Mouse (Mus musculus) neutrophil, adult 5-6 weeks (primary cell): ENCODE data around the gene Bmp2k. TPM values are rescaled to one million over a fixed set of nuclear protein-coding genes. Genes with fewer than 3 reads are reported as not detected.

ENCODE experiments used
- ATAC-seq: fragments of 151-379, 151-347 bp; 2 replicates; pipeline ENCODE4 v1.8.0; 2017; ENCODE audit warnings: mild to moderate bottlenecking, moderate TSS enrichment; ENCODE audit not compliant: insufficient number of reproducible peaks, poor library complexity, low FRiP score, severe bottlenecking; ENCODE audit errors: extremely low read depth
- total RNA-seq: library from RNA; stranded (forward); fragments of 200-1000 nt; gene quantifications from 2 replicates; pipeline ENCODE4 v1.2.3, GENCODE M21; 2017

Bmp2k gene
- total RNA-seq, 1 experiment from 2014 or later = 117 TPM

DNA sequence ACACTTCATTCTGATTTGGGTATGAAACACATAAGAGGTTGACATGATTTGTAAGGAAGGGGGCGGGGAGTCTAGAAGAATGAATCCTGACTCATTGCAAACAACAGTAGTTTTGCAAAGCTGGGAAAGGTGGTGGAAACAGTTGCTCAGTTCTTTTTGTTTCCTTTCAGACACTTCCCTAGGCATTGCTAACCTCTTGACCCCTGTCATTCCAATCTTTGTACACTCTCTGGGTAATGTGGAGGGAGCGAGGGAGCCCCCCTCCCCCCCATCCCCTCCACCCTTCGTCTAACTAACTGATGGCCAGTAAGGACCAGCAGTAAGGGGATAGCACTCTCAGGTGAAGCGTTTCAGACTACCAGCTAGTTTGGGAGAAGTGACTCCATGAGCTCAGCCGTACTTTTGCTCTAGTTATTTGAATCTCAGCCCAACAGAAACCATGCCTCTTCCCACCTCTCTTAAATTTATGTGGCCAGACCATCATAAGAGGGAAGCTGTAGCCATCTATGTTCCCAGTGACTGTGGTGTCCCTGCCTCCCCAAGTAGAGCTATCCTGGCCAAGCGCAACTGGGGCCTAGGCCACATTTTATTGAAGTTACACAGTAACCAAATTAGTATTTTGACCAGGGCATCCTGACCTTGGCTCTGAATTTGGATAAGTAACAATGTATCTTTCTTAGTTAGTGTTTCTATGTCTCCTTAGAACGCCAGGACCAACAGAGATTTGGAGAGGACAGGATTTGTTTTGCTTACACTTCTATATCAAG is 27.6 kb upstream of the Bmp2k start:
- no peak for ATAC-seq

DNA sequence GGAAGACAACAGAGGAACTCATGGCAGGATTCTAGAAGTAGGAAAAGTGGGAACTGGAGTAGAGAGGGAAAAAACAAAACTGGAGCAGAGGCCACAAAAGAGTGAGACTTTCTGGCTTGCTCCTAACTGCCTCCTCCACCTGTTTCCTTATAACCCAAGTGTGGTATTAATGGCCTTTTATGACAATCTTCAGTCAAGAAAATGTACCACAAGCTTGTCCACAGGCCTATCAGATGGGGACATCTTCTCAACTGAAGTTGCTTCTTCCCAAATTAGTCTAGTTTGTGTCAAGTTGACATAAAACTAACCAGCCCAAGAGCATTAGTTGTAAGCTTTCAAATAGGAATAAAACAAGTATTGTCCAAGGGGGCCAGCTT is 27.0 kb upstream of the Bmp2k start:
- ATAC-seq = no peak

DNA sequence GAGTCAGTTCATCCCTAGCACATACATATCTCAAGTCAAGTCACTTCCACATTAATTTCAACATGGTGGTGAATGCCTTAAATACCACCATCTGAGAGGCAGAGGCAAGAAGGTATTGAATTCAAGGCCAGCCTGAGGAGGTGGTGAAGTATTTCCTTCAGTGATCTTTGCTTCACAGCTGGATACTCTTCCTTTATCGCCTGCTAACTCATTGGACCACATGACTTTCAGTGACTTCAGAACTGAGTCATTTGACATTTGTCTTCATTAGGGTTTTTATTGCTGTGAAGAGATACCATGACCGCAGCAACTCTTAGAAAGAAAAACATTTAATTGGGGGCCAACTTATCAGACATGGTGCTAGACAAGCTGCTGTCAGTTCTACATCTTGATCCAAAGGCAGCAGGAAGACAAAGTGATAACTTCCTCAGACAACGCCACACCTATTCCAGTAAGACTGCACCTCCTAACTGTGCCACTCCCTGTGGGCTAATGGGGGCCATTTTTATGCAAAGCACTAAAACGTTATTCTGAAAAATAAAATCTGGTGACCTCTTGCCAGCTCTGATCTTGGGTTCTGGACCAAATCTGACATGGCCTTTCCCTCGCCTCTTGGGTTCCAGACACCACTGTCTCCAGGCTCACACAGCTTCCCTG is 24.9 kb upstream of the Bmp2k start:
- ATAC-seq = no peak

DNA sequence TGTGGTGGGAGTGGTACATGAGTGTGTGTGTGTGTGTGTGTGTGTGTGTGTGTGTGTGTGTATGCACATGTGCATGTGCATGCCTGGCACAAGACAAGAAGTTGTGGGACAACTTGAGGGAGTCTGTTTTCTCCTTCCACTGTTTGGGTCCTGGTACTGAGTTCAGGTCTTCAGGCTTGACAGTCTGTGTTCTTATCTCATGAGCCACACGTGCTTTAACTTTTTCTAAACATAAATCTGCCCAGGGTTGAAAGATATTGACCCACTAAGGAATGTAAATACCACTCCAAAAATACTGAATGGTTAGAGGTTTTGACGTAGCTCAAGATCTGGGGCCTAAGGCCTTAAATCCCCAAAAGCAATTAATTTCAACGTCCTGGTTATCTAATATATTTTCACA is 23.8 kb upstream of the Bmp2k start:
- no peak for ATAC-seq

DNA sequence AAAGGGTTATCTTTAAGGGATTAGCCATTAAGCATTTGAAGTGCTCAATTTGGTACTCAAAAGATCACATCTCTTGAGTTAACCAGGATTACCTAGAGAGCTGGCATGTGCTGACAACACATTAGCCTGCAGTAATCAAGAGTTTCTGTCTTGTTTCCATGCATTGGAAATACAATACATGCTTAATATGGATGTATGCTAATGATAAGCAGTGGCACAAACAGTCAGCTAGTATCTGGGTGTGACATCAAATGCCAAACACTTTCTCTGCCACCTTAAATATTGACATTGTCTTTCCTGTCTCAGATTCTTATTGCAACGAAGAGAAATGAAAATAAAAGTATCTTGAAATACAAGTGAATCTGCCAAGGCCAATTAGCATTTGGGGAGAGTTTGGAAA is 22.8 kb upstream of the Bmp2k start:
- ATAC-seq = no peak

DNA sequence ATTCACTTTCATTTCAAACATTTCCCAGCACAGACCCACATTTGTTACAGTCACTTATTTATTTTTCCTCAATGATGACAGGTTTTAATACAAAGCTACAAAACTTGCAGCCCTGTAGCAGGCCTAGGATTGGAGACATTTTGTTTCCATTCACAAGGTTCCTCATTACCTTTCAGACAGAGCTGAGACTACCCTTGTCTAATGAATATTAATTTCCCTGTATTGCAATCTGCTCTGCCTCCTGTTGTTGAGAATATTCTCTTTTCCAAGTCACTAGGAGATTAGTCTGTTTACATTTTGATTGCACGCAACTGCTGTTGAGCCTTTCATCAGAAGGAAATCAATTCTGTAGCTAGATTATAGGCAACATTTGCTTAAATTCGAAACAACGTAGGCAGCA is 22.4 kb upstream of the Bmp2k start:
- ATAC-seq = no peak

DNA sequence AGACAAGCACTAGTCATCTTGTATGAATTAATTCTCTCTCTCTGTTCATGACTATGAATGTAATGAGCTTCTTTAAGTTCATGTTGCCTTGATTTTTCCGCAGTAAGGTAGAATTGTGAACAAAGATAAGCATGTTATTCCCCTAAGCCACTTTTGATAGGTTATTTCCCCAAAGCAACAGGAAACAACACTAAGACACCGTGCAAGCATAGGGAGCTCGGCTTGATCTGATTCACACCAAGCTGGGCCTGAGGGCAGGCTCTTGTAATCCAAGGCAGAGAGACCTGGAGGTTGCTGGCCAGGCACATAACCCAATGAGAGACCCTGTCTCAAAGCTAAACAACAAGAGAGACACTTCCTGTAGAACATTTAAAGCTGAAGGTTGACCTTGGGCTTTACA is 21.3 kb upstream of the Bmp2k start:
- ATAC-seq = no peak

DNA sequence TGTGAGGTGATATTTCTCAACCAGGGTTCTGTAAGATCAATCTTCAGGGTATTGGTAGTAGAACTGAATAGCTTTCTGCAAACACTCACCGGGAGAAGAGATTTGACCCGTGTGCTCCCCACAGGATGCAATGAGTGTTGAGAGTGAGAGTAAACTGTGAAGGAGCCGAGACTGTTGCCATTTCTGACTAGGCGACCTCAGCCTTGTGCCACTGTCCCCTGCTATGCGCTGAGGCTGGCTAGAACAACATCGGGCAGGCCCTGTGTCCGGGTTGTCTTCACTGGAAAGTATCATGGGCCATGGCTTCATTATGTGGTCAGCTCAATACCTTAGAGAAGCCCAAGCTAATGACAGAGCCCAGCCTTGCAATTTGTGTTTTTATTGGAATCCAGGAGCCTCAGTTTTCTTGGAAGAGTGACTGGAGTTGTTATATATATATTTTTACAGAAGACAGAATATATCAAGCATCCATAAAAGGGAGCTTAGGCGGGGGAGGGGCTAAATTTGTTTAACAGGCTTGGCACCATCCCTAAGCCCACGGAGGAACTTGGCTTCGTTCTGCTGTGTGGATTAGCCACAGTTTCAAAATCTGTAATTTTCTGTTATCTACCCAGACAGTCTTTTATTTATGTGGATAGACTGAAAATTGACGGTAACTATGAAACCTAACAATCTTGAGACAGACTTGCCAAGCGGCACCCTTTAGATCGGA is 18.0 kb upstream of the Bmp2k start:
- 0 out of 2 replicates have a peak, but pooled peaks have one; percentile 2 for ATAC-seq

DNA sequence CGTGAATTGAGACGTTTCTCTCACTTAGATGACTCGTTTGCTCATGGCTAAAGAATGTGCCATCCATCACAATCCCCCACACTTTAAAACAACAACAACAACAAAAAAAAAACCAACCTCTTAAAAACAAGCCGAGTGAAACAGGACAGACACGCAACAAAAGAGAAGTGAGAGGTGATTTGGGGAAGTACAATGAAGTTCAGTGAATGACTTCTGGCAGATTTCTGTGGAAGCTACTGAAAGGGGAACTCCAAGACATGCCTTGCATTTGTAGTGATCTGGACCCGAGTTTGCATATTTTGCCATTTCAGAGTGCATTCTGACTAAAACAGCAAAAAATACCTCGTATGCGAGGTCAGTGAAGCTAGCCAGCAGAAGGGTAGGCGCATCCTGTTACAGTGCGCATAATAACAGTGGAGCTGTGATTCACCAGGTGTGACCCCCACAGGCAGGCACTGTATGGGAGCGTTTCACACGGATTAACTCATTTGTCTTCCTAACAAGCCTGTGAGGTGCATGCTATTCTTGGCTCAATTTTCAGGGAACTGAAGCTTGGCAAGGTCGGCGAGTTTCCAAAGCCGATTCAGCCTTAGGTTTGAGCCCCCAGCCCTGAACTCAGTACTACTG is 17.4 kb upstream of the Bmp2k start:
- peak; percentile 94 for ATAC-seq

DNA sequence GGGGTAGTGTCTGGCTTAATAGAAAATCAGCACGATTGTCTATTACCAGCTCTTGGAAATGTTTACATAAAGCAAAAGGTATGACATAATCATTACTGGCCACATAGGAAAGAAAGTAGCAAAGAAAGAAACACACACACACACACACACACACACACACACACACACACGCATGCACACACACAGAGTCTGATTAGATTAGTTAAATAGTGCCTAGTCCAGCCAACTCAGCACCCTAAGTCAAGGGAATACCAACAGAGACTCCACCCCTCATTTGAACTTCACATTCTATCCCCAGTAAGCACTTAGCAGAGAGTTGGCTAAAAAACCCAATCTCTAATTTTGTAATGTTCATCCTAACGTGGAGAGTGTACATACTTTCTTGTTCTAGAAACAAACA is 15.5 kb upstream of the Bmp2k start:
- ATAC-seq = no peak

DNA sequence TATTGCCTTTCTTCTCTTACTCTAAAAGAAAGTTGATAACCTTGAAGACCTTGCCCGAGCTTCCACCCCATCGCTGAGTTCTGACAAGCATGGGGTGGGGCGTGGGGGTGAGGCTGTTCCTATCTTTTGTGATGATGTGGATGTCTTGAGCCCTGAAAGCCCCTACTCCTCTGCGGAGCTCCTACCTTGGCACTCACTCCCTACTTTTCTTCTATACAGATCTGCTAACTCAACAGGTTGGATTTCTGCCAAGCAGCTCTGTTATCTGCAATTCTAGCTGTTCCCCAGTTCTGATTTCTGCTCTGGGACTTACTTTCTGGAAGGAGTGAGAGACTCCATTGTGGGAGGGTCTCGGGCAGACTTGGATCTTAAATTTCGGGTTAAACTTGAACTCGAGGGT is 14.3 kb upstream of the Bmp2k start:
- no peak for ATAC-seq

DNA sequence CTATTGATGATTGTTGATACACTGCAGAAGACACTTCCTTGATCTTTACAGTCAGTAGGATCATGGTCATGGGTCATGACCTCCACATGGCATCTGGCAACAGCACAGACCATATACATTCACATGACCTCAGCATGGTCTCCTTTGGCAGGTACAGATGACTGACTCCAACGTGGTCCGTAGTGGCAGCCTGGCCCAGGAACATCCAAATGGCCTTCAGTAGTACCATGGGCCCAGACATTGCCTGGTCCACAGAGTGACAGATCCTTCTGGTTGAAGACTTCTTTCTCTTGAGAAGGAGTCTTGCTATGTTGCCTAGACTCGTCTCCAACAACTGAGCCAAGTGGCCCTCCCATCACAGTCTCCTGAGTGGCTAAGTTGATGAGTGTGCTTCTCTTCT is 10.6 kb upstream of the Bmp2k start:
- ATAC-seq = no peak

DNA sequence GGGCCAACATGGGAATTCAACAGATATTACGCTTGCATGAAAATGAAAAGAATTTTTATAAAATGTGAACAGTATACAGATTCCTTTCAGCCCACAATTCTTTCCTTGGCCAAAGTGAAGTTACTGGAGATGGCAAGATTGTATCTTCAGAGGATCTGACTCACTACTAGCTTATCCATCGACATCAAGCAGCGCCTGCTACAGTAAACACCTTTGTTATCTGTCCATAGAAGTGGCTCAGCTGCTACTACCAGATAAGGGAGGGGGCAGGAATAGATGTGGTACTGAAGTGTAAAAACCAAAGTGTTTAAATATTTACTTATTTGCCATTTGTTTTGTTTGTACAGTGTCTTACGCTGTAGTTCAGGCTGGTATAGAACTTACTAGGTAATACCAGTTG is 8.6 kb upstream of the Bmp2k start:
- ATAC-seq = no peak

DNA sequence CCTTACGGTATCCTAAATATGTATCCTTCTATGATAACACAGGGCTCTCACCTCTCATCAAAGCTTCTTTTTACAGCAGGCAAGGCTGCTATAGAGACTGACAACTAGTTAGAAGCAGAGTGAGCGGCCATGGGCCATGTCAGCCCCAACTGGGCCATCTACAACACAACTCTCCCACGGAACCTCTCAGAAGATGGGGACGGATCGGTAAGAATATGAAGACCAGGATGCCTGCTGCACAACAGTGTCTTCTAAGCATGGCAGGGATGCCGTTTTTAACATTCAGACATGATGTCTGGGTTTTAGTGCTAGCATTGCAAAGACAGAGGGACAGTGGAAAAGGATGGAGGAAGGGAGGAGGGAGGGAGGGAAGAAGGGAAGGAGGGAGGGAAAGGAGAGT is 6.3 kb upstream of the Bmp2k start:
- no peak for ATAC-seq

DNA sequence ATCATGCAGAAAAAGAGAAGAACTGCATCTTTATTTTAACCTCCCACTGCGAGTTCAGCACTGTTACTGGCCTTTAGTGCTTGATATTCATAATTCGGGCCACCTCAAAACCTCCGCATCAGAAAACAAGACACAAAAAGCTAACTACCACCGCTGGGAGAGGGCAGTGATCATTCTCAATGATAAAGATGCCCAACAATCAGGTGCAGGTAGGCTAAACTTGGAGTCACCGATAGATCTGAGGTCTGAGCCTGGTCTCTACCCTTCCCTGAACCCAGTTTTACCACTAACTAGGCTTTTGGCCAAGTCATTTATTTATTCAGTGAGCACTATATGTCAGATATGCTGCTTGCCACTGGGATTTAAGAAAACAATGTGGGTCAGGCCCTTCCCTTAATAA is 4.8 kb upstream of the Bmp2k start:
- no peak for ATAC-seq

DNA sequence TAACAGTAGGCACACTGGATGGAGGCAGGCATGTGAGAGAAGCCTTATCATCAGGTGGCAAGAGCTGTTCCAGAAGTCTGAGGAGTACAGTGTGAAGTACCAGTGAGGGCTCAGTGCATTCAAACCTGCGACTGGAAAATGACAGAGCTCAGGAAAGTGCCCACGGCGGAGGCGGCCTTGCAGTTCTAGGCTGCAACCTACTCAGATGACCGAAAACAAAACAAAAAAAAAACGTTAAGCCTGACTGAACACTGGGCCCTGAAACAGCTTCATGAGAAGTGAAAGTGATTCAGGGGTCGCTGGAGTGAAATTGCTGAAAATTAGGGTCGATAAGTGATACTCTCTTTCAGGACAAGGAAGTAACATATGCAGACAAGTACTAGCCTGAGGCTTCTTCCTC is 4.4 kb upstream of the Bmp2k start:
- peak; percentile 58 for ATAC-seq

DNA sequence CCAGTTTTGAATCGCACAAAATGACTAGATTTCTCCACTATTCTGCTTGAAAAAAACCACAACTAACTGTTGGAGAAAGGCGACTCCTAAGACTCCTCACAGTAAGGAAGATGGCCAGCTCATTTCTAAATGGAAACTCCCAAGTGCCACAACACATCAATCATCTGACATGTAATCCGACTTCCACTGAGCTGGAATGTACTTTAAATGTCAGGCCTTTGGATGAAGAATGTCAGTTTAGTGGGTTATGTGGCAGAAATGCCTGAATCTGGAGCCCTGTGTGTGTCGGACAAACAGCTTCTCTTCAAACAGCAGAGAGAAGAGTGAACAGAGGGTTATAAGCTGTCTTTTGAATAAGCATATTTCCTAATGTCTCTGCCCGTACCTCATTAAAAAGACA is 1.7 kb upstream of the Bmp2k start:
- no peak for ATAC-seq

DNA sequence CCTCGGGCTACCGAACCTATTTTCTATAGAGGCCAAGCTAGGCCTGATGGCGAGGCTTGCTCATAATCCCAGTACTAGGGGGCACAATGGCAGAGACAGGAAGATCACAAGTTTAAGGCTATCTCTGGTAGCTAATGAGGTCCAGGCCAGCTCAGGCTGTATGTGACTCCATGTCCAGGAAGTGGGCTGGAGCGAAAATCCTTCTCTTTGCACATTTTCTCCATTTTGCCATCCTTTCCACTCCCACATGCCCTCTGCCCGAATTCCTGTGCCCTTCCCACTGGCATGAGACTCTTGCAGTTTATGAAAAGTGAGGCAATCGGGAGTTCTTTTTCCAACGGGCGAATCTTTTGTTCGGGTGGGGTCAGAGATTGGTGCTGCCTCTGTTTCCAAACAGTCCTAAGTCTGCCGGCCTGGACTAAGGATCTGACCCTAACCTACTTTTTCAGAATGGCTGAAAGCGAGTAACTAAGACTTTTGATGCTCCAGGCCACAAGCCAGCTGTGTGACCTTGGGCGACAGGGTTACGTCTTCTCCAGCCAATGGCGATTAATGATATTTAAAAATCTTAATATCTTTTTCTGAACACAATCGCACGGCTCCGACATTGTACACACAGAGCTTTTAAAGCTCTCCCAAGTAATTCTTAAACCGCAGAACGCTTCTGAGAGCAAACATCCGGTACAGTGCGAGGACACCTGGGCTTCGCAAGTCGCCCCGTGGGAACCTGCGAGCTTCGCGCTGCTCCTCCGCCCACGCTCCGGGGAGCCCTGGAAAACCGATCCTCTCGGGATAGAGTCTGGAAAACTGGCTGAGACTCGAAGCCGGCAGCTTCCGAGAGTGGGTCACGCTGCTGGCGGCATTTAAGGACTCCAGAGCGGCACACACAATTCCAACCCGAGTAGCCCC is 834 bp upstream of the Bmp2k start:
- peak; percentile 24; the same call in 1 of the 2 replicates for ATAC-seq
